Mouse (Mus musculus) CH12F3 (cell line): Measurements from ENCODE around the gene Asap3.

Experiments used
- in situ Hi-C: fragments of 300-500 bp; cut with MboI; formaldehyde crosslinking; loops from 2 replicates; pipeline ENCODE4 v1.14.3; 2020; ENCODE audit warnings: low sequenced_read_pairs

Gene Asap3

DNA sequence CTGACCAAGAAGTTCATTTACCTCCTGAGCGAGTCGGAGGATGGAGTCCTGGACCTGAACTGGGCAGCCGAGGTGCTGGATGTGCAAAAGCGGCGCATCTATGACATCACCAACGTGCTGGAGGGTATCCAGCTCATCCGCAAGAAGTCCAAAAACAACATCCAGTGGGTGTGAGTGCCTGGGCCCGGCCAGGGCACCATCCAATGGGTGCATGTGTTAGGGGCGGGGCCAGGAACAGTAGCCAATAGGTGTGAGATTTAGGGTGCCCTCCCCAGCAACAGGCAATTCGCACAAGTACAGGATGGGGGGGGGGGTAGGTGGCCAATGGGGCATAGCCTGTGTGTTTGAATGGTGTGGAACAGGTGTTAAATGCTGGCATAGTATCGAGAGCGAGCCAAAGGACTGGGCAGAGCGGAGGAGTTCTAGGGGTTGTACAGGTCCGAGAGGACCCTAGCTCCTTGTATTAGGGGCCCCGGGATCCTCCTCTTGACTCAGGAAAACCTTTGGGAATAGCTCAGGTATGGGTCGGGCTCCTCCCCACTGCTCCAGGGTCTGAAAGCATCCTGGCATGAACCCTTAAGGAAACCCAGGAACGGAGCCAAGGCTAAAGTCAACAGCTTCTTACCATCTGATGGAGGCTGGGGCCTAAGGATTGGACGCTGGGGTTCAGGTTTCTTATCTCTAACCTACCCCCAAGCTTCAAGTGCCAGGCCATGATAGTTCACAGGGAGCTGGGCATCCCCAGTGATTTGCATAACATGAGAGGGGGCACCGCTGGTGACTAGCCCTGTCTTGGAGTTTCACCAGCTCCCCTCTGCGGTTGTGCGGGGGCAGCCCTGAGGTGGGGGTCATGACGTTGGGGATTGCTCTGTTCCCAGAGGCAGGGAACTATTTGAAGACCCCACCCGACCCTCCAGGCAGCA lies 25.5 kb upstream of the Asap3 start:
- in situ Hi-C loops = no loop called here

DNA sequence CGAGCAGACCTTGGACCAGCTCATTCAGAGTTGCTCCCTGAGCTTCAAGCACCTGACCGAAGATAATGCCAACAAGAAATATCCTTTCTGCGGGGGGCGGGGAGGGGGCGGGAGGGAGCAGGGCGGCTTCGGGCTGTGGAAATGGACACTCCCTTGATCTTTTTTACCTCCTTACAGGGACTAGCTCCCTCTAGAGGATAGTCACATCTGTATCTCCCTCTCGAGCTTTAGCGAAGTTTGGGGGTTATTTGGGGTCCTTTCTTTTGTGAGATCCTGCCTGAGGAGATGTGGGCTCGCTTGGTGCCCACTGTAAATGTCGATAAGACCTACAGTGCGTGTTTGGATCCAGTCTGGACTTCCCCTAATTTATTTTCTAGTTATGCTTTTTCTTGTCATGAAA lies 24.8 kb upstream of the Asap3 start:
- in situ Hi-C loops = no loop called here

DNA sequence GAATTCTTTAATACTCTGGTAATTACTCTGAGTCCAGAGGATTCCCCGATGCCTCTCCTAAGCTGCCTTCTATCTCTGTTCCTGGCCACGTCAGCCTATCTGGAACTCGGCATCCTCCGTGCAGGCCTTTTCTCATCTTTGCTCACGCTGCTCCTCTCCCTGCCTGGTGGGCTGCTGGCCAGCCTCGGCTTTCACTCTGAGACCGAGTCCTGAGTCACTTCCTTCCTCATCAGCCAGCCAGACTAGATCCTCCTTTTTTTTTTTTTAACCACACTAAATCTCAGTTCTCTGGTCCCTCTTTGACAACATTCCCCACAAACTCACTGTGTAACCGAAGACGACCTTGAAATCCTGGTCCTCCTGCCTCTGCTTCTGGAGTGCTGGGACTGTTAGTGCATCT lies 20.8 kb upstream of the Asap3 start:
- in situ Hi-C loops = no loop called here

DNA sequence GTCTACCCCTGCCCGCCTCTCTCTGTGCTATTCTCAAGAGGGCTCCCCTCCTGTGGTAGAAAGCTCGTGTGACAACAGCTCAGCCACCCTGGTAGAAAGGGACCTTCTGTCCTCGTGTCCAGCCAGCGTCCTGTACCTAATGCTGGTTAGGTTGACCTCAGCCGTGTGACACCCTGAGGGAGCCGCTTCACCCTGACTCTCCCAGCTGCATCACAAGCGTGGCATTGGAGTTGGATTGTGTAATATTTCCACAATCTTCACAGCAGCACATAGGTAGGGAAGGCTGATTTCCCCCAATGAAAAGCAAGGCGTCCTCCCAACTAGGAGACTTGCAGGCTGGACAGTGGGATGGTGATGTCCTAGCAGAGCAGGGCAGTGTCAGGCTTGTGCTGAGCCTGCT lies 19.9 kb upstream of the Asap3 start:
- in situ Hi-C loops = no loop called here

DNA sequence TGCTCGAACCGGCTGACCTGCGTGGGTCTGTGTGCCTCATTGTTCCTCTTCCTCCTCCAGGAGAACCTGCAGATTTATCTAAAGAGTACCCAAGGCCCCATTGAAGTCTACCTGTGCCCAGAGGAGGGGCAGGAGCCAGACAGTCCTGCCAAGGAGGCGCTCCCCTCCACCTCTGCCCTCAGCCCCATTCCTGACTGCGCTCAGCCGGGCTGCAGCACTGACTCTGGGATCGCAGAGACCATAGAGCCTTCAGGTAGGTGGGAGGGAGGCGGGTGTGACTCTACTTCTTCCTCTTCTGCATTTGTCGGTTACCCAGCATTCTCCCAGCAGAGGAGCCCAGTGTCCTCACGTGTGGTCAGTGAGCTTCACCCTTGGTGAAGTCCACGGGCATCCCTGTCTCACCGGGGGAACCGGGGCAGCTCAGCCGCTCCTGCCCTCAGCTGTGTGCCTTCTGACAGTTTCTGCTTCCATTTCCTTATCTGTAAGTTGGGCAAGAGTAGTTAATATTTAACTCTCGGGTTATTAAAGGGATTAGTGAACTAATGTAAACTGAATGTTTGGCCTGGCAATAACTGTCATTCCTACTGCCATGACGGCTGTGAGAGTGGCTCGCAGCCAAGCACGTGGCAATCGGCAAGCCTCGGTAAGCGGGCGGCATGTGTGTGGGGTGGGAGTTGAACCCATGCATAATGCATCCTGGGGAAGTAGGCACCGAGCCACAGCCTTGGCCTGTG lies 19.3 kb upstream of the Asap3 start:
- in situ Hi-C loops = no loop called here

DNA sequence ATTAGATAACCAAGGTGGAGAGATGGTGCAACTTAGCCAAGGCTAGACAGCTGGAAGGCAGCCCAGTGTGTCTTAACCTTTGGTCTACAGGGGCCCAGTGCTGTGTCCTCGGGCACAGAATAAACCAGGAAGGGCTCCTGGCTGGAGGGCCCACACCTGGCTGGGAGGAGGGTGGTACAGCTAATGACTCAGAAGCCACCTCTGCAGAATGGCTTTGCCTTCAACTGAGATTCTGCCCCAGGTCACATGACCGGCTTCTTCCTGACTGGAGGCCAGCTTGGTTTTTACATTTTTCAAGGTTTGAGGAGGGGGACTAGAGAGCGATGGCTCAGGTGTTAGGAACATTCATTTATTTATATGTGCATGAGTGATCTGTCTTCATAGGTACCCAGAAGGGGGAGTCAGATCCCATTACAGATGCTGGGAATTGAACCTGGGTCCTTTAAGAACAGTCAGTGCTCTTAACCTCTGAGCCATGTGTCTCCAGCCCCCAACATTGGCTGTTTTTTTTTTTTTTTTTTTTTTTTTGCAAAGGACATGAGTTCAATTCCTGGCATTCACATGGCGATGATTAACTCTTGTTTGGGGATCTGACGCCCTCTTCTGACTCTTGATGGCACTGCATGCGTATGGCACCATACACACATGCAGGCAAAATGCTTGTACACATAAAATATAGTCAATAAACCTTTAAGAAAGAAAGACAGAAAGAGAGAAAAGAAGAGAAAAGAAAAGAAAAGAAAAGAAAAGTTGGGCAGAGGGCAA lies 17.0 kb upstream of the Asap3 start:
- in situ Hi-C loops = no loop called here

DNA sequence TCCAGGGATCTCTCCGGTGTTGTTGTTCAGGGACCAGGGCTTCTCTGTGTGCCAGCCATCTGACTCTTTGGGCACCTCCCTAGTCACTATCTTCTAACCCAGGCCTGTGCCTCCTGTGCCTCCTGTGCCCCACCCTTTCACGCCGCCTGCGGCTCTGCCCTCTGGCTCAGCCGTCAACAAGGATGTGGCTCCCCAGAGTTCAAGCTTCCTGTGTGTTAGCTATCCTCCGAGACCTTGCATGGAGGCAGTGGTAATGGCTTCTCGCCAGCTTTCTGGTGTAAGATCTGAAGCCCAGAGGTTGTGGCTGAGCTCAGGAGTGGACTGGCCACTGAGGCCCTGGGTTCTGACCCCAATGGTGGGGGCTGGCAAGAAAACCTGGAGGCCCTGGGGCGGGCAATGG lies 16.3 kb upstream of the Asap3 start:
- in situ Hi-C loops = no loop called here

DNA sequence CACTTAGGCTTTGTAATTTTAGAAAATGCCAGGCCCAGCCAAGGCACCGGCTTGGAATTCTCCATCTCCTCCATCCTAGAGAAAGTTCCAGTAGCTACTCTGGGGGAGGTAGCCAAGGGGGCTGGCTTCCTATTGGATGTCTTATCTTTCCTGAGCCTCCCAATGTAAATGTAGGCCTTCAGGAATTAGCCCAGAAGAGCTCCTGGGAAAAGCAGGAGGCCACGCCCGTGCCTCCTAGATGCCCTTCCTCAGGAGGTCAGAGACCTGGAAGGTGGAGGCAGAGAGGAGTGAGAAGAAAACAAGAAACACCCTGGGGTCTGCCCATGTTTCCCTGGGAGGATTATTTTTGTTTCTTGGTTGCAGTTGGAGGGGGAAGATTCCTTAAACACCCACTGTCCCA lies 12.6 kb upstream of the Asap3 start:
- in situ Hi-C loops = no loop called here

DNA sequence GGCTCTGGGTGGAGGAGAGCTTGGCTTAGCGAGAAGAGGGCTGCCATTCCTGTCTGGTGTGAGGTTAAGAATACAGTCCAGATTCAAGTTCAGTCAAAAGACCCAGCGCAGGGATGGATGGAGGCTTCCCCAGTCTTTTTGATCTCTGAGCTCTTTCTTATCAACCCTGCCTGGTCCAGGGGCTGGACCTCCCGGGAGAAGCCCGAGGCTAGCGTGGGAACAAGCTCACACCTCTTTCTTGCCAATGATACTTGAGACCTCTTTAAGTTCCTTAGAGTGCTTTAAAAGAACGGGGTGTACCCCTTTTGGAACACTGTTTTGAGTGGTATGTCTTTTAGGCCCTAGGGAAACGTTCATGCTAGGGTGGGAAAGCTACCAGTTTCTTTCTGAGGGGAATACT lies 11.1 kb upstream of the Asap3 start:
- in situ Hi-C loops = no loop called here

DNA sequence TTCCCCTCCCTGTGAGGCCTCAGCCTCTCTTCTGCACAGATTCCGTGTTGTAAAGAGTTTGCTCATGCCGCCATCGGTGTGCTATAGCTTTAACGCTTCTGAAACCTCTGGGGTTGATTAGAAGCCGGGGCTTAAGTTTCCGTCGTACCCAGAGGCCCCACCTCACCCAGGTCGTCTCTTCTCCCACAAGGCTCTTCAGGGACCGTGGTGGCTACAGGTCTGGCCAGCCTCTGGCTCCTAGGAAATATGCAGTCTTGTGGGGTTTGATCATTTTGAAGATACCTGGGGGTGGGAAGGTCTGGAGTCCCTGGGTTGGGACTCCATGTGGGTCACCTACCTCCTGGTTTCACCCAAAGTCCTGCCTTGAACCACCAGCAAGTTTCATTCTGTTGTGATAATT lies 10.5 kb upstream of the Asap3 start:
- in situ Hi-C loops = no loop called here

DNA sequence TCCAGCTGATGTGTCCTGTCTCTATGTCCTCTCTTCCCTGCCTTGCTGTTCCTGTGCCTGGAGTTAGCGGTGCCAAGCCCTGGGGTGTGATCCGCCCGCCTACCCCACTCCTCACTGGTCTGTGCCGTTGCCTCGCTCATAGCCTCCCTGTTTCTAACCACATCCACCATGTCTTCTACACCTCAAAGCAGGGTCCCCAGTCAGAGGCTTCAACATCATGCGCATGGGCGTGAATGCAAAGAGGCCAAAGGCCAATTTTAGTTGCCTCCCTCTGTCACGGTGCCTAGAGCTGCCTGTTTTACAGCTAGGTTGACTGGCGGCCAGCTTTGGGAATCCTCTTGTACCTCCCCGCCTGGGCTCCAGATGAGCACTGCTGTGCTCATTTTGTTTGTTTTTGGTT lies 10.0 kb upstream of the Asap3 start:
- in situ Hi-C loops = no loop called here

DNA sequence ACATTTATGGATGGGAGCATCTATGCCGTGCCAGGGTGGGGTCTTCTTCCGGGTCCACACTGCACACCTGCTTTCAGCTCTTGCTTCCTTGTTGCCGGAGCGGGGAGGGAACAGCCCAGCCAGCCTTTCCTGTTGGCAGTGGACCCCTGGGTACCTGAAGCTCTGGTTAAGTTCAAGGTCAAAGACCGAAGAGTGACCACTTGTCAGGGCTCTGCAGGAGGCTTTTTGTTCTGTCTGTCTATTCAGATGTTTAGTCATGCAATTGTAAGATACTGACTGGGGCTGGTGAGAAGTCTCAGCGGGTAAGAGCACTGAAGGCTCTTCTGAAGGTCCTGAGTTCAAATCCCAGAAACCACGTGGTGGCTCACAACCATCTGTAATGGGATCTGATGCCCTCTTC lies 7.3 kb upstream of the Asap3 start:
- in situ Hi-C loops = no loop called here

DNA sequence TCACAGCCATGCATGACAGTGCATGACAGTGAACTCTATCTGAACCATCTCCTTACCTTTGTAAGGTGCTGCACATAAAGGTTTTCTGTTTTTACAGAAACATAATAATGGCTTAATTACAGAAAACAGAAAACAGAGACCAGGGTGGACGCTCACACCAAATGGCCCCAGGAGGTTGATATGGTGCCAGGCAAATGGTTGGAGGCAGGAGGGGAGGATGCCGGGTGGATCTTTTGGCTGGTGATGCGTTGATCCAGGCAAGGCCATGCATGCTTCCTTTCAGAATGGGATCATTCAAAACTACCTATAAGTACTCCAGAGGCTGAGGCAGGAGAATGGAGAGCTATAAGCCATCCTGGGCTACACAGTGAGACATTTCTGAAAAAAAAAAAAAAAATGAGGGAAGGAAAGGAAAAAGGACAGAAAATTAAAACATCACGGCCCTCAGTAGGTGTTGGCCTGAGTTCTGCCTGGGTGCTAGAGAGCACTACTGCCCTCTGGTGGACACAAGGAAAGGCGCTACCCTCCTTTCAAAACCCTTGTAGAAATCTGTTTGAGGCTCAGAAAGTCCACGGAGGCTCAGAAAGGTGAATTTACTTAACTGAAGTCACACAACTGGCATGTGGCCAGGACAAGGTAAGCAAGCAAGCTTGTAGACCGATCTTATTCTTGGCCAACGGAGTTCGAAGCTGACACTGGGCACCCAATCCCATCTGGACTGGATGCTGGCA lies 6.4 kb upstream of the Asap3 start:
- in situ Hi-C loops = no loop called here

DNA sequence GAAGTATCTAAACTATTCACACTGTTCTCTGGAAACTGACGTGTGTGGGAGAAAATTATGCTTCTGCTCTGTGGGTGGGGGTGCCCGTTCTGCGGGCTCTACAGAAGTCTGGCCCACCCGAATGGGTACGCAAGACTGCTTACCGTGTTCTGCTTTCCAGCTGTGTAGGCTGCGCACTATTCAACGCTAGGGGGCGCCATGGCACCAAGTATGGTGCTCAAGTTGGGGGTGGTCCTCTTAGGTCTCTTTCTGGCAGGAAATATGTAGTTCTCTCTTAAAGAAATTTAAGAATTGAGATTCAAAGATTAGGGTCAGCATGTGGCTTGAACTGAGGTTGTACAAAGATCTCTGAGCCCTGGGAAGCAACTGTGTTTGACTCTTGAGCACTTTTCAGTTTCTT lies 3.7 kb upstream of the Asap3 start:
- in situ Hi-C loops = no loop called here

DNA sequence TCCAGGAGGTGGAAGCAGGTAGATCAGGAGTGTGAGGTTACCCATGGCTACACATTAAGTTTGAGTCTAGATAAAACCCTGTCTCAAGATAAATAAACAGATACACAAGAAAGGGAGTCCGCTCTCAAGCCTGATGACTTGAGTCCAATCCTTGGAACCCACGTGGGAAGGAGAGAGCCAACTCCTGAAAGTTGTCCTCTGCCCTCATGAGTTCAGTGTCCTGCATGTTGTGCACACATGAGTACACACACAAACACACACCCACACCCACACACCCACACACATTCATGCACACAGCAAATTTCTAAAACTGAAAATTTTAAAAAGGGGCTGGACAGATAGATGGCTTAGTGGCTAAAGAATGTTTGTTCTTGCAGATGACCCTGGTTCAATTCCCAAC lies 1.4 kb upstream of the Asap3 start:
- in situ Hi-C loops = no loop called here

DNA sequence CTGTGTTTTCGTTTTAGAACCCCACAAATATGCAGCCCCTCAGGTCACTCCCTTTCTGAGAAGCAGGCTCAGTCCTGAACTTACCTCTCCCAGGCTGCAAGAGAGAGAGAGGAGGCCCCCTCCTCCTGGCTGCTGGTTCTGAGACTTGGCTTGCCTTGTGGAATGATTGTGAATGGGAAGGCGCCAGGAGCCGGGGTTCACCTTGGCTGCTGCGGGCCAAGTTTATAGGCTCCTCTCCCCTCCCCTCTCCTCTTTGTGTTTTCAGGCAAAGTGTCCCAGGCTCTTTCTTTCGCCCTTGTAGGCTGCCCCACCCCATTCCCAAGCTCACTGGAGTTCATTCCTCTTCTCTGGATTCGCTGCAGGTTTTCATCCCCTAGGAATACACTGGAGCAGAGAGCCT lies 778 bp downstream of the Asap3 start:
- in situ Hi-C loops = no loop called here

DNA sequence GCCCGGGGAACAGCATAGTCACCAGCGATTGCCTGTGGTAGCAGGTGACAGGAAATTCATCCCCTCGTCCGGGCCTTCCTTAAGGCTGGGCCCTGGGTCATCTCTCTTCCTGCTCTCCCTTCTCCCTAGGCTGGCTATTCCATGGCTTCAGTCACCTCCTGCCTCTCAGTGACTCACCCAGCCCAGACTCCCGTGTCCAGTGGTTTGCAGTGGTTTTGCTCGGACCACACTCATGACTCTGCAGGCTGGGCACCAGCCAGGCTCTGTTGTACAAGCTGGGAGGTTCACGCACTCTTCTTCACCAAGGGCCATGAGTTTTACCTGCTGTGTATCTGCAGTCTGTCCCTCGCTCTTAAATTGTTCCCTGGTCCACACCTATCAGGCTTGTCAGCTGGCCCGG lies 4.8 kb downstream of the Asap3 start:
- in situ Hi-C loops = no loop called here

DNA sequence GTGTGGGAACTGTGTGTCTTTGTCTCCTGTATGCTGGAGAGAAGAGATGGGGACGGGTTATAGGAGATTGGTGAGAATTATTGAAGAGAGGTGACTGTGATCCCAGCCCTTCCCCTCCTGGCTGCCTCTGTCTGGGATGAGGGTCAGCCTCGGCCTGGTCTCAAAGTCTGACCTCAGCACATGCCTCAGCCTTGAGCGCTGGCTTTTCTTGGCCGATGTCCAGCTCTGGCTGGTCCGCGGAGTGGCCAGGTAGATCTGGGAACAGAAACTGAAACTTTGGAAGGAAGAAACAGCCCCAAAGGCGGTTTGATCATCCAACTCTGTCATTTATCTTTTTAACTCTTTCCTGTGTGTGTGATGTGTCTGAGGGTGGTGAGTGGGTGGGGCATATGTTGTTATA lies 7.5 kb downstream of the Asap3 start:
- in situ Hi-C loops = no loop called here

DNA sequence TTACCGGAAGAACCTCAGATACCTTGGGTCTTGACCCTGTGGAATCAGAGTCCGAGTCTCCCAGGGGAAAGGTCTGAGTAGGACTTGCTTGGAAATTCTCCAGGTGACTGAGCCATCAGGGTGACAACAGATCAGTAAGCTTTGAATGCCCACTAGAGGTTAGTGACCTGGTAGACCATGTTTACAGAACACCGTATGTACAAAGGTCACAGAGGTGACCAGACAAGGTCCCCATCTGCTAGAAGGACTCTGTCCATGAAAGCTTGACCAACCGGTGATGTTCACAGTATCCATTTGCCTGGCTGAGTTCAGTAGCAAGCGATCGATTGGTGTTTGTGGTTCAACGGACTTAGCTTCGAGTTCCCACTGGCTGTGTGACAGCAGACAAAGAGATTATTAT lies 8.7 kb downstream of the Asap3 start:
- in situ Hi-C loops = no loop called here

DNA sequence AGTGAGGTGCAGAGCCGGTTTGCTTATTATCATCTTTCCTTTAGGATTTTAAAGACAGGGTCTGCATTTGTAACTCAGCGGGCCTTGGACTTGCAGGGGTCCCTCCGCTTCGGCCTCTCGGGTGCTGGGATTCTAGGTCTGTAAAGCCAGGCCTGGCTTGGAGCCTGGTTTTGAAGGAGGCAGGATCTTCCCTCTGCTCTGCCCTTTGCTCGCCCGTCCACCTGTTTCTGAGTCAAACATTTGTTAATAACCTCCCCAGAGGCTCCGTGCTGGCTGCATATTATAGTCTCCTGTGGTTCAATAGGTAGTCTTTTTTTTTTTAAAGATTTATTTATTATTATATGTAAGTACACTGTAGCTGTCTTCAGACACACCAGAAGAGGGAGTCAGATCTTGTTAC lies 9.4 kb downstream of the Asap3 start:
- in situ Hi-C loops = no loop called here

DNA sequence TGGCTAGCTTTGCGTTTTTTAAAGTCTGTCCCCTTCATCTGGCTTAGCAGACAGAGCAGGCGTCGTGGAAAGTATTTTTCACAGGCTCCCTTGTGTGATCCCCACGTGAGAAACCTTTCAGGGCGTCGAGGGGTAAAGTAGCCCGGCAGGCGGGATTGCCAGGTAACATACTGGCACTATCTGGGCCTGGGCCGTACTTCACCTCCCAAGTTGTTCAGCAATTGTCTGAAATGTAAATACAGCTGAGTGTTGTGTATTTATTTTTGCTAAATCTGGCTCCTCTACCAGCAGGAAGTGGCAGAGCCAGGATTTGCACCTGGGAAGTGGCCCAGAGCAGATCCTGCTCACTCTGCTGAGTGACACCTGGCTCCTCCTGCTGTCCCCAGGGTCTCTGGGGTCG lies 10.9 kb downstream of the Asap3 start:
- in situ Hi-C loops = no loop called here
